Mouse (Mus musculus) urinary bladder, postnatal 25 days (tissue): ENCODE results near the gene Rps6ka5.

Experiments used
- DNase-seq: peaks from one replicate; pipeline ENCODE4 v3.0.0; 2022; ENCODE audit warnings: low spot score

Gene Rps6ka5

DNA sequence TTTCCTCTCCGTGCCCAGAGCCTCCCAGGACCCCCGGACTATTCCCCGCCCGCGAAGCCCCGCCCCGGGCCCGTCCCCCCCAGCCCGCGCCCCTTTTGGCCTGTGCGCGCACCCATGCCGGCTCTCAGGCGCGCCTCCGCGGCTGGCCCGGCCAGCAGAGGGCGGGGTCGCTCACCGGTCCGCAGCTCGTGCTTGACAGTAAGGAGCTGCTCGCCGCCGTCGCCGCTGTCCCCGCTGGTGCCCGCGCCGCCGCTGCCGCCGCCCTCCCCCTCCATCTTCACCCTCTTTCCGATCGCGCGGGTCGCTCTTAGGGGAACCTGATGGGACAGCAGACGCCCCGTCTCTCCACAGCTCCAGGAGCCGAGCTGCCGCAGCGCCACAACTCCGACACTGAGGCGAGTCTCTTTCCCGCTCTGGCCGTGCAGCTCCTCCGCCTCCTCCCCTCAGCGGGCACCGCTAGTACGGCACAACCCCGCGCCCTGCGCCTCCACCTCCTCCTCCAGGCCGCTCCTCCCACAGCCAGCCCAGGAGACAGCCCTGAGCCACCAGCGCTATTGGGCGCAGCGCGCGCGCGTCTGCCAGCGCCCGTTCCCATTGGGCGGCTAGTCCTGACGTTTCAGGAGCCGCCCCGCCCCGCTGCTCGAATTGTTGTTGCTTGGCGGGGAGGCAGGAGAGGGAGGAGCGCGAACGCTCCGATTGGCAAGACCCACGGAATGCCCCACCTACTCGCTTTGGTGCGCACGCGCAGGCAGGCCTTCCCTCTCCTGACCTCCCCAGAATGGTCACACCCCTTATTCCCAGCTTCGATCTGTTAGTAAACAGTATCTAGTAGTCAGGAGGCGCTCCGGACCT lies 2.0 kb downstream of the Rps6ka5 start:
- peak; percentile 98 for DNase-seq

- no peak for DNase-seq
Measured at GRCm38 (mm10) chr12:100724182-100724581, 2.6 kb downstream of the Rps6ka5 start.

- DNase-seq: no peak
Measured at GRCm38 (mm10) chr12:100720801-100721200, 6.0 kb downstream of the Rps6ka5 start.

GRCm38 (mm10) chr12:100717446-100717845 lies 9.3 kb downstream of the Rps6ka5 start:
- no peak for DNase-seq

DNA sequence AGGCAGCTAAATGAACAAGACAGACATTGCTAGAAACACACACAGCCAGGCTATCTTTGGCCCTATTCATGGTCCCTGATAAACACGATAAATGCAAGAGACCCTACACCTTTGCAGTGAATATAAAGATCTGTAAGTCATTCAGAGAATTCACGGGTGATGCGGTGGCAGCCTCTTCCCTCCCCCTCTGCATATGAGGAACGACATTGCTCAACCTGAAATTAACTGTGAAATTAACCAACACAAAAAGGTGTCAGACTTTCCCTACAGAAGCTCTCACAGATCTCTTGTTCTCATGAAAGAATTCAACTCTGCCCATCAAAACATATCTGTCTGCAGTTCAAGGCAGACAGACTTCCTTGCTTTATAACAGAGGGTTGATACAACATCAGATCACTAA lies 9.8 kb downstream of the Rps6ka5 start:
- no peak for DNase-seq

DNA sequence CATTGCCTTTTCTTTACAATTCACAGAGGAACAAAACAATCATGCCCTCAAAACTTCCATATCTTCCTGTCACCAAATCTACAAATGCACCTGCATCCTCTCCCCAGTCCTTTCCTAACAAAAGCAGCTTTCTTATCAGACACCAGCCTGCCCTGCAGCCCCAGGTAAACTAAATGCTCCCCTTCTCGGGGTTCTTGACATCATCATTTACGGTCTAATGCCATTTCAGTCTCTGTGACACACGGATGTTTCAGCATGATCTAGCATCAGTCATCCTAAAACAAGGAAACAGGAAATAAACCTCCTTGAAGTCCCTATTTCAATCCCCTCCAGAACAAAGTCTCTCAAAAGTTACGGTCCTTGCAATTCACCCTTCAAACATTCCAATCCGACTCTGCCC lies 15.0 kb downstream of the Rps6ka5 start:
- DNase-seq: no peak

- DNase-seq: no peak
Measured at GRCm38 (mm10) chr12:100711116-100711691, 15.6 kb downstream of the Rps6ka5 start.

DNA sequence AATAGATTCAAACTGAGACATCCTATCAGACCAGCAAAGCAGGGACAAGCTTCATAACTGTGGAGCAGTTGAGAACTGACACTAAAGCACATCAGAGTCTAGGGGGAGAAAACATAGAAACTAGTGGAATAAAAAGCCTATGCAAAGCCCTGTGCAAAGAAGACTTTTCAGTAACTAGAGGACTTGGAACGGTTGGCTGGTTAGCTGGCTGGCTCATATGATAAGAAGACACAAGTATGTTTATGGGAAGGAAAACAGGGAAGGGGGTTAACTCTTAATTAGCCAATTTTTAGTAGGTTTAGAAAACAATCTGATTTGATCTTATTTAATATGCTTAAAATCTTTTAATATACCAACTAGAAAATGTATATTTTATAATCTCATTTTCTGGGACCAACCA lies 16.4 kb downstream of the Rps6ka5 start:
- no peak for DNase-seq

DNA sequence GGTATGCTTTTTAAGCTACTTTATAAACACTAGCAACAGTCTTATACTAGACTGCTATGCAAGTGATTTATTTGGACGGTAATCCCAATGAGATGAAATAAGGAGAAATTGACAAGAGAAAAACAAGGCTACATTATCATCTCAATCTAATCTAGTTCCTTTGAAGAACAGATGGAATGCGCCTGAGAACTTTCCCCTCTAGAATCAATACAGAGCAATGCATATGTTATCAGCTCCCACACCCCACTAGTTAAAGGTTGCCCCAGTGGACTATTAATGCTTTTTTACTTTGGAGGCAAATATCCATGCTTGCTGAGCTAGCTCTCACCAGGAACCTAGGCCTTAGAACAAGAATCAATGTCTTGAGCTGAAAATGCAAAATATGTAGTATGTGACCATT lies 19.5 kb downstream of the Rps6ka5 start:
- DNase-seq: no peak

DNA sequence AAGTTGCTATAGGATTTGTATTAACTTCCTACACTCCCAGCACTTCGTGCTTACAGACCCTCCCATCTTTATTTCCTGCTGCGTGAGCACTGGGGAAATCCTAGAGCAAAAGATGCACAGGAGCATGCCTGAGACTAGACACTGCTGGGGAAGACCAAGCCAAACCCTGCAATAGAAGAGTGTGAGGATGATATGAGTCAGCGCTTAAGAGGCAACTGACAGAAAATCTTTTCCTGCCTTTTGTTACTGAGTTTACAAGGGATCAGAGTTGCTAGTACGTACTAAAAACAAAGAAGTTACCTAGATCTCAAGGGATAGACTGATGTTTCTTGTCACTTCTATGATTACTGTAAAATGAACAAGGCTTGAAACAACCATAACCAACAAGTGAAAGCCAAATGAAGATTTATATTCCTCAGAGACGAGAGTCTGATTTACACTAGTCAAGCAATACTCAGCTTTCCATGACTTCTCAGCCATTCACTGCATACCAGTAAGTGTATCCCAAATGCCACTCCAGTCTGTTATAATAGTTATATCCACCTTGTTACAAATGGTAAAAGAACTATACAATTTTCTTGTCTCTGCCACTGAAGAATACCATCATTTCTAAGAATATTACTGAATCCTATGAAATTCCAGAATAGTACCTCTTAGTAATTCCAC lies 21.6 kb downstream of the Rps6ka5 start:
- DNase-seq: no peak

GRCm38 (mm10) chr12:100698019-100698418 lies 28.8 kb downstream of the Rps6ka5 start:
- no peak for DNase-seq

- no peak for DNase-seq
Measured at GRCm38 (mm10) chr12:100696621-100697020, 30.2 kb downstream of the Rps6ka5 start.

DNA sequence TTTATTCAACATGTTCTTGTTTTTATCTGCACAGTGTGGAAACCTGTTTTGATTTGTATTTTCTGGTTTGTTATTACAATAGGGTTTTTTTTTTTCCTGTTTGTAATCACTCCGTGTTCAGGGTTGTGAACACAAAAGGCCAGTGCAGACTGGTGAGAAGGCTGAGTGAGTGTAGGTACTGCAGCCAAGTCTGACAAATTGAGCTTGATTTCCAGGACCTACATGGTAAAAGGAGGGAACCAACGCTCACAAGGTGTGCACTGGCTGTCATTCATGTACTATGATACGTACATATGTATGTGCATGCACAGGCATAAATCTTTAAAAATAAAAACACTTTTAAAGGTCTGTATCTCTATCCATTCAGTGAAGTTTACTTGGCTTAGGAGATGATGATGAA lies 31.5 kb downstream of the Rps6ka5 start:
- no peak for DNase-seq

GRCm38 (mm10) chr12:100692208-100692607 lies 34.6 kb downstream of the Rps6ka5 start:
- DNase-seq: no peak

GRCm38 (mm10) chr12:100690444-100690843 lies 36.3 kb downstream of the Rps6ka5 start:
- DNase-seq: no peak

GRCm38 (mm10) chr12:100688177-100688576 lies 38.6 kb downstream of the Rps6ka5 start:
- no peak for DNase-seq

- DNase-seq: no peak
Measured at GRCm38 (mm10) chr12:100687001-100687400, 39.8 kb downstream of the Rps6ka5 start.

DNA sequence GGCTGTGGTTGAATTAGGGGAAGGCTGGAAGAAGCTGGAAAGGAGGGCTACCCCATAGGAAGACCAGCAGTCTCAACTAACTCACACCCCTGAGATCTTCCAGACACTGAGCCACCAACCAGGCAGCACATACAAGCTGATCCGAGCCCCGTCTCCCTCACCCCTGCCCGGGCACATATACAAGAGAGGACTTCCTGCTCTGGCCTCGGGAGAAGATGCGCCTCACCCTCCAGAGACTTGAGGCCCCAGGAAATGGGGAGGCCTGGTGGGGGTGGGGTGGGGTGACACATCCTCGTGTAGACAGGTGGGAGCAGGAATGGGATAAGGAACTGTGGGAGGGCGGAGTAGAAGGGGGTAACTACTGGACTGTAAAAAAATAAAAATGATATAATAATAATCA lies 45.0 kb downstream of the Rps6ka5 start:
- no peak for DNase-seq

GRCm38 (mm10) chr12:100681241-100681640 lies 45.5 kb downstream of the Rps6ka5 start:
- no peak for DNase-seq

GRCm38 (mm10) chr12:100680676-100681075 lies 46.1 kb downstream of the Rps6ka5 start:
- DNase-seq: no peak

DNA sequence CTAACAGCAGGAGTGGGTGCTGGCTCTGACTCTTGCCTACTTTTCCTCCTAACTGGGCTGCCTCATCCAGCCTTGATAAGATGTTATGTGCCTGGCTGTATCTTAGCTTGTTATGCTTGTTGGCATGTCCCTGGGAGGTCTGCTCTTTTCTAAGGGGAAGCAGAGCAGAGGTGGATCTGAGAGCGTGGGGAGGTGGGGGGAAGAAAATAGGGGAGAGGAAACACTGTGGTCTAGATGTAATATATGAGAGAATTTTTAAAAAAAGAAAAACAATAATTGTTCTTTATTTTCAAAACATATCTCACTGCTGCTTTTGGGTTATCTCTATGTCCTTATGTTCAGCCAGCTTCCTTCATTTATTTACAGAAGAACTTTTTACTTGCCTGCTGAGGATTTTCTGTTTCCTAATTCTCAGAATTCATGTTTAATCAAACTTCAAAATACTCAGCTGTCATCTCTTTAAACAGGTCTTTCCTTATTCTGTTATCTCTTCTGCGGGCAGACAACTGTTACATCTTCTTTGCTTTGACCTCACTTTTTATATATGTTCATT lies 56.1 kb downstream of the Rps6ka5 start:
- DNase-seq: no peak

DNA sequence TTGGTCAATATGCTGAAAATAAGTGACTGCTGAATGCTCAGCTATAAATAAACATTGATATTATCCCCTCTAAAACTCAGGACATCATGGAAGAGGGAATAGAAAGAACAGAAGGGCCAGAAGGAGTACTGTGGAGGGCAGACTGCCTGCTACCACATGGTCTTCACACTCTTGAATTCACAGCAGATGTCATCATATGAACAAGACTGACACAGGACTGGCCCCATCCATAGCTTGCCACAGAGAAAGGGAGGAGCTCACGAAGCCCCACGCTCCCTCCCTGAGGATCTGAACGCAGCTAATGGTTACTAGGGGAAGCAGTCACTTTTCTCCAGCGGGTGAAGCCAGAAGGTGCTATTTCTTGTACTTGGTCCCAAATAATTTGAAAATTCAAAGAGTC lies 61.5 kb downstream of the Rps6ka5 start:
- no peak for DNase-seq

DNA sequence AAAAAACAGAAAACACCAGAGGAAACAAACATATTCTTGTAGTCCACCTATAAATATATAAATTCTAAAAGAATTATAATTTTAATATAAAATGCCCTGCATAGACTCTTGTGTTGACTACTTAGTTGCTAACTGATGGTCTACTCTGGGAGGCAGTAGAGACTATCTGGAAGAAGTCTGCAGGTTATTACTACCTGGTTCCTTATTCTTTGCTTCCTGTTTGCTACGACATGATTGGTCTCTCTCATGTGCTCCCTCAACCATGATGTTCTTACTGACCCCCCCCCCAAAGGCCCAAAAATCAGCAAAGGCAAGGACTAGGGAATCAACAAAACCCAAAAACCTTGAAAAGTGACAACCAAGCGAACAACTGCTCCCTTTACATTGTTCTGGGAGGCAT lies 66.7 kb downstream of the Rps6ka5 start:
- no peak for DNase-seq
